Mouse (Mus musculus) bone marrow, adult 2 months (tissue): Measurements from ENCODE around the gene Vwa8.

ENCODE experiments used
- CTCF ChIP-seq: fragments of 200-500 bp; IDR thresholded peaks from 2 replicates; pipeline ENCODE4 v1.5.1; 2011; ENCODE audit warnings: low read length, control low read depth; ENCODE audit not compliant: control insufficient read depth, insufficient read depth
- POLR2A ChIP-seq: fragments of 200-500 bp; IDR thresholded peaks from 2 replicates; pipeline ENCODE4 v1.6.1; 2011; ENCODE audit warnings: low read depth, mild to moderate bottlenecking, control low read depth, low read length, borderline replicate concordance; ENCODE audit not compliant: control insufficient read depth

- no peak for TF ChIP-seq POLR2A
- TF ChIP-seq CTCF = no peak
Observed at GRCm38 (mm10) chr14:78812896-78813295, 36.0 kb upstream of the Vwa8 start.
